Mouse (Mus musculus) myocyte (in vitro differentiated cells): ENCODE data around the gene Dolk. TPM values are rescaled to one million over a fixed set of nuclear protein-coding genes. Genes with fewer than 3 reads are reported as not detected.

Experiments used
- H3K27me3 ChIP-seq: one replicate; pipeline ENCODE4 v1.6.1; 2011; ENCODE audit not compliant: control insufficient read depth, insufficient read depth, insufficient read length
- H3K36me3 ChIP-seq: one replicate; pipeline ENCODE4 v1.6.1; 2011; ENCODE audit not compliant: control insufficient read depth, insufficient read depth
- H3K4me2 ChIP-seq: one replicate; pipeline ENCODE4 v1.6.1; 2011; ENCODE audit warnings: low read depth, control low read depth
- H3K4me3 ChIP-seq: one replicate; pipeline ENCODE4 v1.5.1; 2011; ENCODE audit warnings: mild to moderate bottlenecking, control low read depth, moderate library complexity
- H3K79me2 ChIP-seq: one replicate; pipeline ENCODE4 v1.6.1; 2011; ENCODE audit not compliant: control insufficient read depth, insufficient read depth
- H3ac ChIP-seq: one replicate; pipeline ENCODE4 v1.6.1; 2011; ENCODE audit not compliant: control insufficient read depth, insufficient read length
- CEBPB ChIP-seq: IDR thresholded peaks from 2 replicates; pipeline ENCODE4 v1.6.1; 2011; ENCODE audit warnings: mild to moderate bottlenecking, moderate library complexity; ENCODE audit not compliant: poor library complexity, insufficient read depth, severe bottlenecking
- E2F4 ChIP-seq: IDR thresholded peaks from one replicate; pipeline ENCODE4 v1.6.1; 2011; ENCODE audit warnings: mild to moderate bottlenecking, control low read depth, moderate library complexity; ENCODE audit not compliant: insufficient read depth
- MAX ChIP-seq: IDR thresholded peaks from one replicate; pipeline ENCODE4 v1.6.1; 2011; ENCODE audit warnings: low read depth, mild to moderate bottlenecking, control low read depth
- MYOD1 ChIP-seq, 3 experiments: IDR thresholded peaks; one replicate each; pipeline ENCODE4 v1.6.1; 2011; ENCODE audit warnings: control low read depth in 2 of 3, low read depth in 2 of 3, mild to moderate bottlenecking in 2 of 3, moderate library complexity in 1 of 3; ENCODE audit not compliant: insufficient read length in 2 of 3, control insufficient read depth in 1 of 3
- MYOG ChIP-seq, 3 experiments: IDR thresholded peaks; one replicate each; pipeline ENCODE4 v1.6.1; 2011; ENCODE audit warnings: control low read depth in 2 of 3, low read depth in 2 of 3, mild to moderate bottlenecking in 2 of 3; ENCODE audit not compliant: insufficient read length in 2 of 3, control insufficient read depth in 1 of 3, insufficient read depth in 1 of 3
- POLR2A ChIP-seq: IDR thresholded peaks from one replicate; pipeline ENCODE4 v1.6.1; 2011; ENCODE audit warnings: low read depth, mild to moderate bottlenecking, control low read depth, moderate library complexity; ENCODE audit not compliant: insufficient read length
- POLR2AphosphoS2 ChIP-seq: IDR thresholded peaks from one replicate; pipeline ENCODE4 v1.6.1; 2011; ENCODE audit warnings: low read depth, control low read depth; ENCODE audit not compliant: insufficient read length
- REST ChIP-seq: IDR thresholded peaks from one replicate; pipeline ENCODE4 v1.6.1; 2011; ENCODE audit warnings: mild to moderate bottlenecking, control low read depth, moderate library complexity; ENCODE audit not compliant: insufficient read depth, insufficient read length
- SRF ChIP-seq: IDR thresholded peaks from one replicate; pipeline ENCODE4 v1.6.1; 2011; ENCODE audit warnings: low read depth; ENCODE audit not compliant: control insufficient read depth, insufficient read length
- TCF12 ChIP-seq: IDR thresholded peaks from one replicate; pipeline ENCODE4 v1.6.1; 2011; ENCODE audit warnings: mild to moderate bottlenecking, control low read depth; ENCODE audit not compliant: poor library complexity, insufficient read depth, severe bottlenecking
- TCF3 ChIP-seq: IDR thresholded peaks from one replicate; pipeline ENCODE4 v1.6.1; 2011; ENCODE audit warnings: low read depth, control low read depth; ENCODE audit not compliant: insufficient read length
- USF1 ChIP-seq: IDR thresholded peaks from one replicate; pipeline ENCODE4 v1.6.1; 2011; ENCODE audit warnings: low read depth, mild to moderate bottlenecking, control low read depth, moderate library complexity
- polyA plus RNA-seq: library from polyadenylated mRNA; unstranded; fragments of >200 nt; fragmentation: generic; extraction: Trizol; gene quantifications from one replicate; pipeline ENCODE4 v1.2.1, GENCODE M21; 2012; ENCODE audit warnings: missing spikeins

Gene Dolk
- polyA plus RNA-seq, 1 experiment: 28.3 TPM

GRCm38 (mm10) chr2:30264671-30265519 lies 21.2 kb downstream of the Dolk start:
- Histone ChIP-seq H3K79me2 (peaks cover 19% of the 10 kb centered on the region), H3K36me3 (peaks cover 48% of the 10 kb centered on the region), H3K27me3 (no peaks in the 10 kb centered on the region), H3K4me3 (no peak overlapping the region), H3K4me2 (peak overlapping the region; percentile 72), H3ac (no peak overlapping the region)
- TF ChIP-seq E2F4: no peak
- TF ChIP-seq POLR2AphosphoS2: no peak
- no peak for TF ChIP-seq POLR2A
- no peak for TF ChIP-seq MYOG (IDR thresholded peaks at IDR 0.05; ENCODE audit: control insufficient read depth in 1 of 3, insufficient read depth in 1 of 3, insufficient read length in 2 of 3, low read depth in 2 of 3)
- no peak for TF ChIP-seq REST
- no peak for TF ChIP-seq SRF
- TF ChIP-seq USF1: no peak
- no peak for TF ChIP-seq TCF3
- TF ChIP-seq MYOD1 (IDR thresholded peaks at IDR 0.05; ENCODE audit: control insufficient read depth in 1 of 3, insufficient read length in 2 of 3, low read depth in 2 of 3): no peak
- no peak for TF ChIP-seq MAX
- TF ChIP-seq TCF12: no peak
- TF ChIP-seq CEBPB: no peak

GRCm38 (mm10) chr2:30263811-30264210 lies 22.3 kb downstream of the Dolk start:
- no peak overlapping the region for H3ac ChIP-seq
- peaks cover 49% of the 10 kb centered on the region for H3K36me3 ChIP-seq
- peaks cover 30% of the 10 kb centered on the region for H3K79me2 ChIP-seq
- no peak overlapping the region for H3K4me2 ChIP-seq
- no peaks in the 10 kb centered on the region for H3K27me3 ChIP-seq
- H3K4me3 ChIP-seq: no peak overlapping the region
- TF ChIP-seq POLR2A (no peak), TCF3 (no peak), REST (no peak), MAX (no peak), POLR2AphosphoS2 (no peak), MYOD1 (IDR thresholded peaks at IDR 0.05; ENCODE audit: control insufficient read depth in 1 of 3, insufficient read length in 2 of 3, low read depth in 2 of 3) (no peak), TCF12 (no peak), USF1 (no peak), CEBPB (no peak), MYOG (IDR thresholded peaks at IDR 0.05; ENCODE audit: control insufficient read depth in 1 of 3, insufficient read depth in 1 of 3, insufficient read length in 2 of 3, low read depth in 2 of 3) (no peak), E2F4 (no peak), SRF (no peak)

- Histone ChIP-seq H3ac (no peak overlapping the region), H3K4me2 (no peak overlapping the region), H3K27me3 (no peaks in the 10 kb centered on the region), H3K4me3 (no peak overlapping the region), H3K36me3 (peaks cover 49% of the 10 kb centered on the region), H3K79me2 (peaks cover 36% of the 10 kb centered on the region)
- no peak for TF ChIP-seq SRF
- no peak for TF ChIP-seq E2F4
- TF ChIP-seq TCF3: no peak
- no peak for TF ChIP-seq MAX
- TF ChIP-seq REST: no peak
- TF ChIP-seq POLR2A: no peak
- no peak for TF ChIP-seq MYOG (IDR thresholded peaks at IDR 0.05; ENCODE audit: control insufficient read depth in 1 of 3, insufficient read depth in 1 of 3, insufficient read length in 2 of 3, low read depth in 2 of 3)
- no peak for TF ChIP-seq USF1
- no peak for TF ChIP-seq POLR2AphosphoS2
- no peak for TF ChIP-seq MYOD1 (IDR thresholded peaks at IDR 0.05; ENCODE audit: control insufficient read depth in 1 of 3, insufficient read length in 2 of 3, low read depth in 2 of 3)
- no peak for TF ChIP-seq TCF12
- TF ChIP-seq CEBPB: no peak
Measured at GRCm38 (mm10) chr2:30262840-30263441, 23.2 kb downstream of the Dolk start.

- H3K79me2 ChIP-seq: peaks cover 39% of the 10 kb centered on the region
- H3K36me3 ChIP-seq: peaks cover 52% of the 10 kb centered on the region
- H3K27me3 ChIP-seq: no peaks in the 10 kb centered on the region
- H3K4me3 ChIP-seq: no peak overlapping the region
- TF ChIP-seq POLR2AphosphoS2 (no peak), TCF12 (no peak), USF1 (no peak), TCF3 (no peak), E2F4 (no peak), MYOD1 (IDR thresholded peaks at IDR 0.05; ENCODE audit: control insufficient read depth in 1 of 3, insufficient read length in 2 of 3, low read depth in 2 of 3) (no peak), SRF (no peak), MYOG (IDR thresholded peaks at IDR 0.05; ENCODE audit: control insufficient read depth in 1 of 3, insufficient read depth in 1 of 3, insufficient read length in 2 of 3, low read depth in 2 of 3) (no peak), POLR2A (no peak), CEBPB (no peak), REST (no peak), MAX (no peak)
- no peak overlapping the region for H3ac ChIP-seq
- H3K4me2 ChIP-seq: no peak overlapping the region
Measured at GRCm38 (mm10) chr2:30261921-30262839, 24.0 kb downstream of the Dolk start.
